Mouse (Mus musculus) left cerebral cortex, postnatal 25 days (tissue): ENCODE results near the gene Kank1. TPM values are rescaled to one million over a fixed set of nuclear protein-coding genes. Genes with fewer than 3 reads are reported as not detected.

ENCODE experiments used
- DNase-seq, 2 experiments: peaks; one replicate each; pipeline ENCODE4 v3.0.0; 2022; ENCODE audit warnings: low spot score in 2 of 2, mixed read lengths in 1 of 2
- intact Hi-C: fragments of 180-260 bp; cut with DNase I; formaldehyde crosslinking; loops from one replicate; pipeline ENCODE4 v1.15.1; 2025
- total RNA-seq, 2 experiments: library from RNA; stranded (reverse); gene quantifications; 2 replicates each; pipeline ENCODE4 v1.2.3; 2021

Gene Kank1
- total RNA-seq, 2 experiments from 2014 or later, result 18.7 to 18.9 TPM

- DNase-seq, result no peak
- intact Hi-C loops, result no loop called here
Observed at GRCm38 (mm10) chr19:25299852-25300670, 63.3 kb downstream of the Kank1 start.

- no peak for DNase-seq
- intact Hi-C loops, result no loop called here
Observed at GRCm38 (mm10) chr19:25301189-25301588, 64.4 kb downstream of the Kank1 start.

- no peak for DNase-seq
- intact Hi-C loops, result no loop called here
Observed at GRCm38 (mm10) chr19:25306277-25306676, 69.5 kb downstream of the Kank1 start.

GRCm38 (mm10) chr19:25308156-25308555 lies 71.4 kb downstream of the Kank1 start:
- intact Hi-C loops, result no loop called here
- no peak for DNase-seq

GRCm38 (mm10) chr19:25308763-25309162 lies 72.0 kb downstream of the Kank1 start:
- intact Hi-C loops, result no loop called here
- no peak for DNase-seq

- no peak for DNase-seq
- intact Hi-C loops, result no loop called here
Observed at GRCm38 (mm10) chr19:25310989-25311388, 74.2 kb downstream of the Kank1 start.

- intact Hi-C loops, result no loop called here
- DNase-seq, result no peak
Observed at GRCm38 (mm10) chr19:25311626-25312025, 74.9 kb downstream of the Kank1 start.

GRCm38 (mm10) chr19:25315458-25315889 lies 78.7 kb downstream of the Kank1 start:
- intact Hi-C loops, result no loop called here
- DNase-seq, result peak; percentile 28 to 41

- no peak for DNase-seq
- intact Hi-C loops, result no loop called here
Observed at GRCm38 (mm10) chr19:25315993-25316392, 79.2 kb downstream of the Kank1 start.

- no peak for DNase-seq
Observed at GRCm38 (mm10) chr19:25324265-25324664, 87.5 kb downstream of the Kank1 start.

GRCm38 (mm10) chr19:25325113-25326001 lies 88.6 kb downstream of the Kank1 start:
- peak in 1 of 2 experiments; percentile 29 for DNase-seq
- intact Hi-C loops, result no loop called here

More at GRCm38 (mm10) chr19:25324265-25324664, 87.5 kb downstream of the Kank1 start:
- intact Hi-C loops, result no loop called here

GRCm38 (mm10) chr19:25326002-25326300 lies 89.2 kb downstream of the Kank1 start:
- DNase-seq, result no peak
- intact Hi-C loops, result no loop called here

GRCm38 (mm10) chr19:25327633-25328032 lies 90.9 kb downstream of the Kank1 start:
- intact Hi-C loops, result no loop called here
- DNase-seq, result no peak

GRCm38 (mm10) chr19:25334360-25334759 lies 97.6 kb downstream of the Kank1 start:
- intact Hi-C loops, result loop anchor here (1.0 to 5.0 kb wide), 3 partner anchors 92 to 376 kb away; no protein-coding TSS in a partner anchor
- DNase-seq, result peak; percentile 50 to 64

- DNase-seq, result no peak
- intact Hi-C loops, result no loop called here
Observed at GRCm38 (mm10) chr19:25336731-25337130, 100.0 kb downstream of the Kank1 start.

GRCm38 (mm10) chr19:25340630-25341620 lies 104.2 kb downstream of the Kank1 start:
- DNase-seq, result peak; percentile 44 to 50
- intact Hi-C loops, result loop anchor here (2.0 to 5.0 kb wide), 2 partner anchors 104 to 281 kb away; no protein-coding TSS in a partner anchor

- intact Hi-C loops, result loop anchor here (5.0 kb wide), 1 partner anchor 280 kb away; no protein-coding TSS in a partner anchor
Observed at GRCm38 (mm10) chr19:25342026-25342425, 105.3 kb downstream of the Kank1 start.

GRCm38 (mm10) chr19:25343657-25344322 lies 107.0 kb downstream of the Kank1 start:
- DNase-seq, result peak in 1 of 2 experiments; percentile 38
- intact Hi-C loops, result loop anchor here (5.0 kb wide), 1 partner anchor 279 kb away; no protein-coding TSS in a partner anchor

More at GRCm38 (mm10) chr19:25342026-25342425, 105.3 kb downstream of the Kank1 start:
- no peak for DNase-seq
